Mouse (Mus musculus): ENCODE measurements at regions not wholly inside any gene's neighbourhood (a gene's known extent, or its start where the extent isn't known, plus 50 kb on each side); places are given as distances from the start of the nearest gene placed in this dataset.

DNA sequence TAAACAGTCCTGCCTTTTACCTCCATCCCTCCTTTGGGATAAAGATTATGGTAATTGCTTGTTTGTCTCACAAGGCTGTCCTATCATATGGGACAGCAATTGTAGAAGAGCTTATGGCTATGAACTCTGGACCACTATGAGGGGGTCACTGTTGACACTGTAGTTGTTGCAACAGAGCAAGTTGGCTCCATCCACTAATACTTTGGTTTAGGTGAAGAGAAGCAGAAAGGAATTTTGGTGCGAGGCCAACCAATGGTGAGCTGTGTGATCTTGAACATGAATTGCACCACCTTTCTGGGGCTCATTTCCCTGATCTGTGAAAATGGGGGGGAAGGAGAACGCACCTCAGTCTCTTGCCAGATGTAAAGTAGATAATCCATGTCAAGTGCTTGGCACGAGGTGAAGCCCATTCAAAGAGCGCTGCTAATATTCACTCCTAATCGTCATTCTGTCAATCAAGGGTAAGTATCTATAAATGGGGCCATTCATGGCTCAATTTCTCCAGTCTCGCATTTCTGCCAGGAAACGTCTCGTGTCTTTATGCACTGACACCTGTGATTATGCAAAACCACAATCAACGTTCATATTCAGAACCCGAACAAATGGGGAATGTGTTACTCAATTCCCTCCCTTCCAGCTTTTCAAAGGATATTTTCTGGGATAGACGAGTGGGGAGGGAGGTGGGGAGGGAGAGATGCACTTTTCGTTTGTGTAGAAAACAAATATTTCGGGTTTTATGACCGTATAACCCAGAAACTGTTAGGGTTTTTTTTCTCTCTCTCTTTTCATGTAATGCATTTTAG, 133.3 kb upstream of the Jun start:
- DNase-seq (ENCODE audit: low read depth), result peak; percentile 78

DNA sequence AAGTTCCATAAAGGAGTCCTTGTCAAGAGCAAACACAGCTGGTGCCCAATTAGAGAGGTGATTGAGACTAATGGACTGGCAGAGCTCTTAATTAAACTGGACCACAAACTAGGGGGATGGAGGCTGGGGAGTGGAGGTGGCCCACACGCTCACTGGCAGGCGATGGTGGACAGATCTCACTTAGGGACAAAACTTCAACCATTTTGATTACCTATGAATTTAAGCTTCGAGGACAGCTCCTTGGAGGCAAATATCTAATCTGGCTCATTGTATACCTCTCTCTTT, 133.8 kb upstream of the Jun start:
- no peak for DNase-seq (ENCODE audit: low read depth)

DNA sequence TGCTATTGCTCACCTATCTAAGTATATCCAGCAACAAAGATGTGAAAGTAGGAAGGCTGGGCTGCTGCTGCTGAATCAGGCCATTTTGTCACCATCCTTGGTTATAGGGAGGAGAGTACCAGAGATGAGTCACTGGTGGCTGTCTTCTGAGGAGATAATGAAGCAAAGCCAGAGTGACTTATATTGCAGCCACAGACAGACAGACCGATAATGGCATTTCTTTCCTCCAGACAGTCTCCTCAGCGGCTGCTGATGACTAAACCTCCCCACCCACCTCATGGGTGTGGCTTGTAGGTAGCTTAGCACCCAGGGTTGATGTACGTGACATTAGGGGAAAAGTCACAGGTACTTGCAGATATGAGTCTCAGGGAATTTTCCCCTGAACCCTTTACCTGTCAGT, 136.1 kb upstream of the Jun start:
- no peak for DNase-seq (ENCODE audit: low read depth)

DNA sequence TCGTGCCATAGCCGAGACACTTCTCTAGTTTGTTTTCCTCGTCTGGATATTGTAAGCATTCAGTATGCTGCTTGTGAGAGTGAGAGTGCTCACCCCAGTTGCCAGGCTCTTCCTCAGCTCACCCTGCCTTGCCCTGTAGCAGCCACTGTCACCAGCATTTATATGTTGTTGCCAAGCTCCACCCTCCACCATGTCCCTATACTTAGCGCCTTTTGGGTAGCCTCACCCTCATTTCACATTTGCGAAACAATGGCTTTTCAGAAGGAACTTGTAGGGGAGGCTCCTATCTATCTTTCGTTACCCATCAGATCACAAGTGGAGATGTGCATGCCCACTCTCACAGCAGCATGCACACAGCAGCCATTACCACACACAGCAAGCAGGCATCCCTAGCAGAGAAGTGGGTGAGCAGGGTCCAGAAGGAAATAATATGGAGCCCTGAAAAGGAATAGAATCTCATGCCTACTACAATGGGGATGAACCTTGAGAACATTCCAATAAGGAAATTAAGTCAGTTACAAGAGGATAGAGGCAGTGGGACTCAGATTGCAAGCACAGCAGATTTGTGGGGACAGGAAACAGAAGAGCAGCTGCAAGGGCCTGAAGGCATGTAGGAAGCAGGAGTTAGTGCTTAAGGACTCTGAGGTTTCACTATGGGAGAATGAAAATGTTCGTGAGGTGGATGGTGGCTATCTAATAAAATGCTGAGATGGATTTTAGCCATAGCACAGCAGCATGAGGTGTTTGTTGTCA, 139.8 kb upstream of the Jun start:
- no peak for DNase-seq (ENCODE audit: low read depth)

DNA sequence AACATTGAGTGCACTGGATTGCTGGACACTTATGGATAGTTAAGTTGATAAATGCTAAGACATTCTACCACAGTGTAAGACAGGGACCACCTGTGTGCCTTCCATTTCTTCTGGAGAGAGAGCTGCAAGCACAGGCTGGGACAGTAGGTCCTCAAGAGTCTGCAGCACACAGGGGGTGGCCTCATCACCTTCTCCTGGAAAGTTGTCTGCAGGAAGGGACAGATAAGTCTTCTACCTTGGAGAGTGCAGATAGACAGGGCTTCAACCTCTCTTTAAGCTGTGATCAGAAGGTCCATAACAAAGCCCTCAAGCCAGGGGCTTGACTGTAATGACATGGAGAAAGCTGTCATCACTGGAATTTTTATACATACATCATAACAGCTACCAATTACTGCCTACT, 140.5 kb upstream of the Jun start:
- DNase-seq (ENCODE audit: low read depth), result no peak

DNA sequence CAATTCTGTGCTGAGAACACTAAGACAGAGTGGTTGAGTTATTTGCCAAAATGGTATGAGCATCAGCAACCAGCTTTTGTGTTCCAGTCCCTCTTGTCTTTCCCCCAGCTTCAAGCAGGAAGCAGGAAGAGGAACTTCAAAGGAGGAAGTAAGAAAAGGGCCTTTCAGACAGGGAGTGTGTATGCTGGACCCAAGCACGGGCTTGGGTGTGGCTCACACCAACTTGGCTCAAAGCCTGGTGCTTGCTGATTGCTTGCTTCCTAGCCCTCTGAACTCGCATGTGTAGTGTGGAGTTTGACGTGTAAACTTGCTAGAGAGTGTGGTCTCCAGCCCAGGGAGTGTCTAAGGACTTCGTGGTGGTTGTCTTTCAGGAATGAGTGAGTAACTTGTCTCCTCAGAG, 141.0 kb upstream of the Jun start:
- DNase-seq (ENCODE audit: low read depth), result no peak

DNA sequence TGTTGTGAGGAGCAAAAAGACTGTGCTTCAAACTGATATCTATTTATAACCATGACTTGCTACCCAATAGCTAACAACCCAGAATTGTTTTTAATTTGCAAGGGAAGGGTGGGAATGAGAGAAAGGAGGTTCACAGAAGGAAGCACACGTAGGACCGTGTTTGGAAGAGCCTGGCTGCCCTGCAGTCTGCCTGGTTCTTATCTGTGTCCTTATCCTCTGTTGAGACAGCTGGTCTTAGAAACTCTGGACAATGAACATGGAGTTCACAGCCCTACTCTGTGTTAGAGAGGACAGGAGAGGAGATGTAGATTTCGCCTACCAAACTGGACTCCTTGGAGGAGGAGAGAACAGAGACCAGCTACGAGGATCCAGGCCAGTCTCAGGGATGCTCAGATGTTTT, 141.5 kb upstream of the Jun start:
- no peak for DNase-seq (ENCODE audit: low read depth)

DNA sequence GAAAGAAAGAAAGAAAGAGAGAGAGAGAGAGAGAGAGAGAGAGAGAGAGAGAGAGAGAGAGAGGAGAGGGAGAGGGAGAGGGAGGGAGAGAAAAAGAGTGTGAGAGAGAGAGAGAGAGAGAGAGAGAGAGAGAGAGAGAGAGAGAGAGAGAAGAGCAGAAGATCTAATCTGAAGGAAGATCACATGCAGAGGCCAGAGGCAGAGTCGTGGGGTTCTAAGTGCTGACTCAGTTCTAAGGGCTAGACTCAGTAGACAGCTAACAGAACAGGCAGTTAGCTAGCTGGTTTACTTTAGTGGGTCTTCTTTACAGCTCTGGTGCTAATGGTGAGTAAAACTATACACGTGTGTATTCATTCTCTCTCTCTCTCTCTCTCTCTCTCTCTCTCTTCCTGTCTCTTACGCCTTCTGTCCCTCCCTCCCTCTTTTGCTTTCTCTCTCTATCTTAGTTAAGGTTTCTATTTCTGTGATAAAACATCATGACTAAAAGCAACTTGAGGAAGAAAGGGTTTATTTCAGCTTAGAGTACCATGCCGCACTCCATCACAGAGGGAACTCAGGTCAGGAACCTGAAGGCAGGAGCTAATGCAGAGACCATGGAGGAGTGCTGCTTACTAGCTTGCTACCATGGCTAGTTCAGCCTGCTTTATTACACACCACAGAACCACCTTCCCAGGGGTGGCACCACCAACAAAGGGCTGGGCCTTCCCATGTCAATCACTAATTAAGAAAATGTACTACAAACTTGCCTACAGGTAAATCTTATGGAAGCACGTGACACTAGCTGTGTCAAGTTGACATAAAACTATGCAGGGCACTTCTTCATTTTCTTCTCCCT, 142.8 kb upstream of the Jun start:
- DNase-seq (ENCODE audit: low read depth), result no peak

DNA sequence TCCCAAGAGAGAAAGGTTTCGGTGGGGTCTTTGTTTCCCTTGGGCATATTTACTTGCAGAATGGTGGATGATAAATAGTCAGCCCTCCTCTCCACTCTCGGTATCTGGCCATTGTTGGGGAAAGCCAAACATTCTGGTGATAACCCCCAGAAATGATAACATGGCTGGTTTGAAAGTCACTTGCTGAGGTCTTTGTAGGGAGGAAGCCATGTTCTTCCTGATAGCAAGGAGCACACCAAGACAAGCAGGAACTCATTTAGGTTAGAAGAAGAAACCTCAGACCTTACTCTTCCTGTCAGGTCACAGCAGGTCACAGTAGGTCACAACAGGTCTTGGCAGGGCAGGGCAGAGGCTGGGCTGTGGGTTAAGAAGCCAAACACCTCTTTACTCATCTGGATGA, 144.1 kb upstream of the Jun start:
- DNase-seq (ENCODE audit: low read depth), result no peak

DNA sequence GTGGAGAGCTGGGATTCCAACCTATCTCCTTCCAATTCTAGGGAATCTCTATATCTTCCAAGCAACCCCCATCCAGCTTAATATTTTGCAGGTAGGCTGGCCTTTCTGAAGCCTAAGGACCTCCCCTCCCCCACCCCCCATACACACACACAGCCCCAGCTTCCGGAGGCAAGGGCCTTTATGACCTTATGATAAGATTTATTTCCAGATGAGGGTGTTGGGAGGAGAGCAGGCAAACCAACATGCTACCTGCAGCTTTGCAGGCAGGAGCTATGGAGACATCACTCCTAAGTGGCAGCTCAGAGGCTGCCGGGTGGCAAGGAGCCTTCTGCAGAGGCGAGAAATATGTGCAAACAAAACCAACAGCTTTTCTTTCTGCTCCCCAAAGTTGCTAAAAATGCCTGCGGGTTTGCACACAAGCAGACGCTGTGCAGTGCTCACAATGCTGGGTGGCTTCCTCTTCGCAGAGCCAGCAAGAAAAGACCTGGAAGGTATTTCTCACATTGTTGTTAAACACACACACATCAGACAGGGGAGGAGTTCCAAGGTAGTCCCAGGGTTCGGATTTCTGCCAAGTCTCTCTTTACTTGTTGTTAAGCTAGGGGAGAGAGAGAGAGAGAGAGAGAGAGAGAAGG, 145.2 kb upstream of the Jun start:
- no peak for DNase-seq (ENCODE audit: low read depth)

DNA sequence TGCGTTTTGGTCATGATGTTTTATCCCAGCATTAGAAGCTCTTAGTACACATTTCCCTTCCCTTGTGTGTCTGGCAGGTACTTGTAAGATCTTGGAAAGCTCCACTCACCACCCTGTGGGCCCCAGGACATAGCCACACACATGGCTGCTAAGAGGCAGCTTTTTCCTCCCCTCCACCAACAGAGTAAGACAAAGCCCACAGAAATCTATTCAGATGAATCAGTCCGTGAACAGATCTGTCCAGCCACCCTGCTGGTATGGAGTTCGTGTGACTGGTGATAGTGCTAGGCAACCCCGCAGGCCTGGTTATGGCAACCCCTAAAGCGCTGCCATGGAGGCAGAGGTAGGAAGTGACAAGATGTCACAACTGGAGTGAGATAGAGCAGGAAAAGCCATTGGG, 147.4 kb upstream of the Jun start:
- no peak for DNase-seq (ENCODE audit: low read depth)

DNA sequence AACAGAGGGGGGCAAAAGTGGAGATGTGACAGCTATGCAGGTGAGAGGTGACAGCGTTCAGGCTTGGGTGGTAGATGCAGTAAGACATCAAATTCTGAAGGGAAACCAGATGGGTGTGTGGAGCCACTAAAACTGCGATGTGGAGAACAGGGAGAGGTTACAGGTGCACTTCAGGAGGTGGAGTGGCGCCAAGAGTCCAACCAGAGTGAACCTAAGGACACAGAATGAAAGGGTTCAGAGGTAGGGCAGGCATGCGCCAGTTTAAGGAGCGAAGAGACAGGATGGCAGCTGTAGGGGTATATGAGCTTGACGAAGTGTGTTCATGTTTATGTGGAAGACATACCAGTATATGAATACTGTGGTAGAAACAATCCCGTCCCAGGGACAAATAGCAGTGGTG, 148.1 kb upstream of the Jun start:
- no peak for DNase-seq (ENCODE audit: low read depth)

DNA sequence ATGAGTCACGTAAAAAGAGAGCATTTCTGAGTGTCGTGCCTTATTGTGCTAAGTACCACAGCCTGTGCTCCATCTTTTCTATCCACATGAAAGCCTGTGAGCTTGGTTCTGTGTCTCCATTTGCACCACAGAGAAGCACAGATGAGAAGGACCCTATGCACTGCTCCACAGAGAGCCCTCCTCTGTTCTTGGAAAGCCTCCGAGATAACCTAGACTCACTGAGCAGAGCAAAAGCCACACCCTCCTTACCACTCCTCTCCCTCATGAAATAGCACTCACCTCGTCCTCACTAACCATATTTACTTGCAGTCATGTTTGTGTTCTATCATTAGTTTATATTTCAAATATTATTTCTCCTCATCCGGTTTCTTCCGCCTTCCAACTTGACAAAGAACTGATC, 150.5 kb upstream of the Jun start:
- DNase-seq (ENCODE audit: low read depth), result no peak

DNA sequence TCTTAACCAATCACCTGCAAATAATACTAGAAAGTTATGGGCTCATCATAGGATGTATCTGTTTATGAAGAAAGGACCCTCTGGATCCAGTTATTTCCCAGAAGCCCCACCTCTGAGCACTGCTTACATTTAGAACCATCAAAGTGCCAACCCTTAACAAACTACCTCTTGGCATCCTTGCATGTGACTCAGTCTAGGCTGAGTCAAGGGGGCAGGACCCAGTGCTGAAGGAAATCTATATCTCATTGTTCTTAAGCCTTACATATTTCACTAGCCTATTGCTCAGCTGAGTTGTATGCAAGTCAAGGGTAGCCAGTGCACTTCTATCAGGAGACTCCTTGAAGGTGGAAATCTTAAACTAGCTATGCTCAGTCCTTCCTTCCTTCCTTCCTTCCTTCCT, 151.6 kb upstream of the Jun start:
- DNase-seq (ENCODE audit: low read depth), result no peak

DNA sequence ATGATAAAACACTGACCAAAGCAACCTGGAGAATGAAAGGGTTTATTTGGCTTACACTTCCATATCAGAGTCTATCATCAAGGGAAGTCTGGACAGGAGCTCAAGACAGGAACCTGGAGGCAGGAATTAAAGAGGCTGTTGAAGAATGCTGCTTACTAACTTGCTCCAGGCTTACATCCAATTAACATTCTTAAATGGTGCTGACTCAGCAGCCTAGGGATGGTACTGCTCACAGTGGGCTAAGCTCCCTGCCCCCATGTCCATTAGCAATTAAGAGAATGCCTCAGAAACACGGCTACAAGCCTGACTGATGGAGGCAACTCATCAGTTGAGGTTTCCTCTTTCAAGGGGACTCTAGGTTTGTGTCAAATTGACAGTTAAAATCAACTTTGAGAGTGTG, 153.3 kb upstream of the Jun start:
- DNase-seq (ENCODE audit: low read depth), result no peak

DNA sequence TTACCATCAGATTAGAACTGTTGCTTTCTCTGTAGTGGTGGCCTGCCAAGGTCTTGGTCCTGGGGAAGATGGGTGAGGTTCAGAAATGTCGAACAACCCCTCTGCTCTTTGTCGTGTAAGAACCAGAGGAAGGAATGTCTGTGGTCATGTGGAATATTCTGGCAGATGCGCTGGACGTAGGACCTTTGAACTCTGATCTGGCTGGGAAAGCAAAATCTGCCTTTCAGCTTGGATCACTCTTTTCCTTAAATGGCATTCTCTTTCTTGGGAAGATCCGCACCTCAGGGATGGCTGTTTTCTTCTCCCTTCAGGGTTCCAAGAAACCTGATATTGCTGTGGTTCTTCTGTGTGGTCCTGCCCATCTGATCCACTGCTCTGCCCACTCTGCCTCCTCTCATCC, 155.8 kb upstream of the Jun start:
- DNase-seq (ENCODE audit: low read depth), result no peak

DNA sequence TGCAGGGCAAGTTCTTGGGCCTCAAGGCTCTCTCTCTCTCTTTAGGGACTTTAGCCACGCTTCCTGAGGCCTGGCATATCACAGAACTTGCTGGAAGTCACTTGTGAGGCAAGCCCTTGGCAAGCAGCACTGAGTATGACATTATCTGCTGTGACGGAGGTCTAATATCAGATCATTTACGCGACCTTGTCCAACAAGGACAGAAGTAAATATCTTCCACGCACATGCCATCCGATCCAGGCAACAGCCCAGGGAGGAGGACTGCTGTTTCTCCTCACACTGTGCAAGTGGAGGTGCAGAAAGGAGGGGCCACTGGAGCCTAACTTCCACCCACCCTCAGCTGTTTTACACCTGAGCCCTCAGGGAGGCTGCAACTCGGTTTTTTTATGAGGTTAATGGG, 156.8 kb upstream of the Jun start:
- no peak for DNase-seq (ENCODE audit: low read depth)

DNA sequence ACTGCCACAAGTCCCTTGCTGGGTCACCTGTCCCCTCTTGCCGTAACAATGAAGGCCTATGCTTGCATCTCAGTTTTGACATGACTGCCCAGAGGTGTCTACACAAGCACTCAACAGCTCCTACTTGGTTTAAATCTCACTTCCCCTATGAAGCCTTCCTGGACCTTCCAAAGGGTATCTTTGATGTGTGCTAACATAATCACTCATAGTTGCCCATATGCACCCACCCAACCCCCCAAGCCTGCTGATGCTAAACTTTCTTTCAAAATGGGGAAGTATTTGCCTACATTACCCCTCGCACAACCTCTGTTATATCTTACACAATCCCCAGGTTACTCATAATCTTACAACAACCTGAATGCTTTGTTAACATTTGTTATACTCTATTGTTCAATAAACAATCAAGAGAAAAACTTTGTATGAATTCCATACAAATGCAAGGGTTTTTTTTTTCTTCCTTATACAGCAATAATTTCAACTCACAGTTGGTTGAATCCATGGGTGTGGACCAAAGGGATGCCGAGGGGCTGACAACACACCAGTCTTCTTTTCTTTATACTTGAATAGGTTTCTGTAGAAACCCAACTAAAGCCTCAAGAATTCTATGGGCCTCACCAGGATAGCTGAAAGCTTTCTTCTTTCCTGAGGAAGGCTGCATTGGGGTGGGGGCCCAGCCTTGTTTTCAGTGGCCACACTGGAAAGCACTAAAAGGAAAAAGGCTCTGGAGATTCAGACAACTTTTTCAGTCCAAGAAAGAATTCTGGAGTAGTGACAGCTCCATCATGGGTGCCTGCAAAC, 157.5 kb upstream of the Jun start:
- DNase-seq (ENCODE audit: low read depth), result no peak

DNA sequence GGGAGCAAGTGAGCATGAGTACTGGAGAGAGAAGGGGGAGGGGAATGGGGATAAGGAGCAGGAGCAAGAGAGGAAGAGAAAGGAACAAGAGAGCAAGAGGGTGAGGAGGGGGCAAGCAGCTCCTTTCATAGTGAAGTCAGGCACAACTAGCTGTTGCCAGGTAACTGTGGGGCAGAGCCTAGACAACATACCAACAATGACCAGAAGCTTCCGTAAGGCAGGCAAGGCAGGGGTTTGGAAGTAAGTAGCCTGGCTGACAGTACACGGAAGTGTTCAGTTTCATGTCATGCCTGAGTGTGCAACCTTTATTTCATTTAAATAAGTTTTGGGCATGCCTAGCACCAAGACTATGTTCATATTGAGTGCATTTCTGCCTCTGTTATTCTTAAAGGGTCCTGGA, 160.5 kb upstream of the Jun start:
- no peak for DNase-seq (ENCODE audit: low read depth)

DNA sequence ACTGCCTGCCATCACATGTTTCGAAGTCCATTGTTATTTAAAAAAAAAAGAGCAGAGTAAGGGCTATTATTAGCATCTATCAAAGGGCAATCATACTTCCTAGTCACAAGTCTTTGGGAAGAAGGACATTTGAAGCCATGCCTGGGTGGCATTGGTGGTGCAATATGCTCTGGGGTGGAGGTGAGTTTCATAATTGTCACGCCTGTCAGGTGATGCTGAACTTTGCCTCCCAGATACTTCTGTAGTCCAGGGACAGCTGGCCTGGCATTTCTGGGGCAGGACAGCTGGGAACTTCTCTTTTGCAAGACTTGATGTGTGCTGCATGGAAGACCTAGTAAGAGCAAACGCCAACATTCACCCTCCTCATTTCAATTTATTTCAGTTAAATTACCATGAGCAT, 161.0 kb upstream of the Jun start:
- DNase-seq (ENCODE audit: low read depth), result no peak

DNA sequence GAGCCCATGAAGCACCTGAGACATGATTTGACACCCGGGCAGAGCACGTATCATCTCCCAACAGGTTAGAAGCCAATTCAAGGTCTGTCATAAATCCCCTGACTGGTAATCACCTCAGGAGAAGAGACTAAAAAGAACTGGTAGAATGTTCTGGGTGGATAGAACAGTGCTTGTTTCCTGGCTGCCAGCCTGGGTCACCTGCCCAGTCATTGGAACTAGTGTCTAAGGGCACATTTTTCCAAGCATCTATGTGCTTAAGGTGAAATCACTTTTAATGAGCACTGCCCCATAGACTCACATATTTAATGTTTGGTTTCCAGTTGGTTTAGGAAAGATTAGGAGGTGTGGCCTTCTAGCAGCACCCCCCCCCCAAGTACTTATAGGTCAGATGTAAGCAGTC, 162.0 kb upstream of the Jun start:
- no peak for DNase-seq (ENCODE audit: low read depth)

DNA sequence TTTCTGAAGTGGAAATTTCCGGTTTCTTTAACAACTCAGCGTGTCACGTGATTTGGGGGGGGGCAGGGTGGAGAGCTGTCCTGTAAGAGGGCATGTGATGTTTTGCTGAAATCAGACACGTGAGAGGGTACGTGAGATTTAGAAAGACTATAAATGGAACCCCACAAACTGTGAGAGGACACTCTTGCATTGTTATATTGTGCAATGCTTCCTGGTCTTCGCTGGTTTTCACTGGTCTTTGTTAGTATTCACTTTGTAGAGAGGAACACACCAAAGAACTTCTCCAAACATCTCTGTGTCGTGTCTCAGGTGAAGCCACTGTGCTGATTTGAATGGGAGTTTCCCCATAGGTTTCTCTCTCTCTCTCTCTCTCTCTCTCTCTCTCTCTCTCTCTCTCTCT, 163.2 kb upstream of the Jun start:
- DNase-seq (ENCODE audit: low read depth), result no peak

All from fibroblast of lung, adult 2 months (primary cell).